Mouse (Mus musculus) heart, adult 18-20 months (tissue): ENCODE measurements around the gene Rpl19. TPM values are rescaled to one million over a fixed set of nuclear protein-coding genes. Genes with fewer than 3 reads are reported as not detected.

Source experiments
- DNase-seq, 2 experiments: peaks; one replicate each; pipeline ENCODE4 v3.0.0; 2021 to 2022; ENCODE audit warnings: mixed read lengths in 1 of 2
- total RNA-seq, 2 experiments: library from RNA; stranded (reverse); gene quantifications; 2 replicates each; pipeline ENCODE4 v1.2.3; 2021

Rpl19 gene
- total RNA-seq, 2 experiments from 2014 or later: 537 to 590 TPM

- no peak for DNase-seq
These were observed 27.5 kb upstream of the Rpl19 start for GRCm38 (mm10) chr11:97998898-97999608.

- no peak for DNase-seq
These were observed 26.8 kb upstream of the Rpl19 start for GRCm38 (mm10) chr11:97999748-98000147.

GRCm38 (mm10) chr11:98000378-98001140, 26.0 kb upstream of the Rpl19 start:
- no peak for DNase-seq

GRCm38 (mm10) chr11:98001351-98001824, 25.1 kb upstream of the Rpl19 start:
- no peak for DNase-seq

GRCm38 (mm10) chr11:98001986-98002385, 24.5 kb upstream of the Rpl19 start:
- DNase-seq: no peak

- DNase-seq: peak; percentile 74 to 89
These were observed 23.9 kb upstream of the Rpl19 start for GRCm38 (mm10) chr11:98002627-98003026.

- no peak for DNase-seq
These were observed 23.3 kb upstream of the Rpl19 start for GRCm38 (mm10) chr11:98003171-98003671.

- no peak for DNase-seq
These were observed 22.3 kb upstream of the Rpl19 start for GRCm38 (mm10) chr11:98004161-98004560.

GRCm38 (mm10) chr11:98005076-98005475, 21.4 kb upstream of the Rpl19 start:
- no peak for DNase-seq

- DNase-seq: peak; percentile 75 to 79
These were observed 20.8 kb upstream of the Rpl19 start for GRCm38 (mm10) chr11:98005686-98006085.

- DNase-seq: no peak
These were observed 18.4 kb upstream of the Rpl19 start for GRCm38 (mm10) chr11:98008087-98008486.

GRCm38 (mm10) chr11:98011716-98012115, 14.8 kb upstream of the Rpl19 start:
- DNase-seq: no peak

- no peak for DNase-seq
These were observed 13.7 kb upstream of the Rpl19 start for GRCm38 (mm10) chr11:98012831-98013230.

- DNase-seq: no peak
These were observed 10.3 kb upstream of the Rpl19 start for GRCm38 (mm10) chr11:98016177-98016576.

GRCm38 (mm10) chr11:98016824-98017223, 9.7 kb upstream of the Rpl19 start:
- DNase-seq: no peak

GRCm38 (mm10) chr11:98018222-98018621, 8.3 kb upstream of the Rpl19 start:
- DNase-seq: no peak

- DNase-seq: no peak
These were observed 7.5 kb upstream of the Rpl19 start for GRCm38 (mm10) chr11:98018858-98019641.

- no peak for DNase-seq
These were observed 6.5 kb upstream of the Rpl19 start for GRCm38 (mm10) chr11:98019883-98020610.

GRCm38 (mm10) chr11:98020710-98021109, 5.8 kb upstream of the Rpl19 start:
- no peak for DNase-seq

GRCm38 (mm10) chr11:98021118-98021517, 5.4 kb upstream of the Rpl19 start:
- DNase-seq: no peak

- DNase-seq: peak in 1 of 2 experiments; percentile 40
These were observed 4.8 kb upstream of the Rpl19 start for GRCm38 (mm10) chr11:98021565-98022252.
